Mouse (Mus musculus): Measurements from ENCODE around the gene Zmynd8. TPM values are rescaled to one million over a fixed set of nuclear protein-coding genes. Genes with fewer than 3 reads are reported as not detected.

Zmynd8 gene
- total and polyA plus RNA-seq, 2 experiments from 2014 or later, result 56.8 to 73.4 TPM

DNA sequence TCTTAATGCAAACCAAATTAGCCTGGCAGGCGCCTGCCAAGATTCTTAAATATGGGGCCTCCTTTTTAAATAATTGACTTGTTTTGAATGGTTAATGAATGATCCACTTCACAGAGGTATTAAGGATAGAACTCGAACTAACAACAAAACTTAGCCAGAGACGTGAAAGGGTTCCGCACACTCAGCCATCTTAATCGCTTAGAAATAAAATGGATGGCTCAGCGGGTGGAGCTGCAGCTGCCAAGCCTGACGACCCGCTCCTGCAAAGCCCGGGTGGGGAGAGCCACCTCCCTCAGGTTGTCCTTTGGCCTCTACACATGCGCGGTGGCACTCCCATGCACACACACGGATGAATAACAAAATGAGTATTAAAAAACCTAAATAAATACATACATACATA lies 70.0 kb downstream of the Zmynd8 start:
- no peak overlapping the region for H3K4me2 ChIP-seq (ENCODE audit: low read depth, low read length, poor library complexity, severe bottlenecking)
- H3K27me3 ChIP-seq (ENCODE audit: insufficient read depth, low read length), result no peaks in the 10 kb centered on the region
- no peak overlapping the region for H3K27ac ChIP-seq (ENCODE audit: low read depth, low read length)
- no peak overlapping the region for H3K4me3 ChIP-seq (ENCODE audit: low read depth, low read length)
- WGBS, result 48% methylated on average over 12 of the region's 12 CpGs
- ATAC-seq (ENCODE audit: low FRiP score) (no peak), DNase-seq (ENCODE audit: low spot score) (no peak)
- peaks cover 43% of the 10 kb centered on the region for H3K36me3 ChIP-seq (ENCODE audit: insufficient read depth, low read length)
- H3K4me1 ChIP-seq (ENCODE audit: insufficient read depth, low read length), result no peaks in the 10 kb centered on the region
- H3K9ac ChIP-seq (replicated peaks; ENCODE audit: low read length, poor library complexity, severe bottlenecking), result no peak overlapping the region
- no peaks in the 10 kb centered on the region for H3K9me3 ChIP-seq (ENCODE audit: low read length)
- no peak for TF ChIP-seq CTCF (IDR thresholded peaks at IDR 0.05)

DNA sequence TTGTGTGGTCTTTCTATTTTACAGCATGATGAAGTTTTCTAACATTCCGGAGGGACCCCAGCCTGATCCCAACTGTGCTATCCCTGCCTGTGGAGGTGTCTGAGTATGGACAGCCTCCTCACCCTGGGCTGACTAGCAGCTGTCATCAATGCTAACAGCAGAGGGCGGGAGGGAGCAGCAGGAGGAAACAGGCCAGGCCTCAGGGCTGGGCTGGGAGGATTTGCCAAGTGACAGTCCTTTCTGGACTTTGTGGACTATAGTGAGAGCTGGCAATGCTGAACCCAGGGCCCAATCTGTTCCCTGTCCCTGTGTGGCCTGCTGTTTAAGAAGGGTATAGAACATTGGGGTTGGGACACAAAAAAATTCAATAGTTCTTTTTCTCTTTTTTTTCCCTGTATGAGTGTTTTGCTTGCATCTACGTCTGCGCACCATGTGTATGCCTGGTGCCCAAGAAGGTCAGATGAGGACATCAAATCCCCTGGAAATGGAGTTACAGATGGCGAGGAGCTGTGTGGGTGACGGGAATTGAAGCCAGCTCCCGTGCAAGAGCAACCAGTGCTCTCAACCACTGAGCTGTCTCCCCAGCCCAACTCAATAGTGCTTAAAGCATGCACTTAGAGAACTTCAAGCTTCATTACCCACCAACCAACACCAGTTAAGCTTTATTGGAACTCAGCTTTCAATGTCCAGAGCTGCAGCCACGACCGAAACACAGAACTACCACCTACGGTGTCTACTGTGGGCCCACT lies 72.7 kb downstream of the Zmynd8 start:
- Histone ChIP-seq H3K27me3 (ENCODE audit: insufficient read depth, low read length) (no peaks in the 10 kb centered on the region), H3K9ac (replicated peaks; ENCODE audit: low read length, poor library complexity, severe bottlenecking) (no peak overlapping the region), H3K4me3 (ENCODE audit: low read depth, low read length) (no peak overlapping the region), H3K9me3 (ENCODE audit: low read length) (no peaks in the 10 kb centered on the region), H3K4me2 (ENCODE audit: low read depth, low read length, poor library complexity, severe bottlenecking) (no peak overlapping the region), H3K4me1 (ENCODE audit: insufficient read depth, low read length) (no peaks in the 10 kb centered on the region), H3K36me3 (ENCODE audit: insufficient read depth, low read length) (peaks cover 46% of the 10 kb centered on the region), H3K27ac (ENCODE audit: low read depth, low read length) (no peak overlapping the region)
- TF ChIP-seq CTCF (IDR thresholded peaks at IDR 0.05), result peak; percentile 82
- DNase-seq (ENCODE audit: low spot score) (peak; percentile 79), ATAC-seq (ENCODE audit: low FRiP score) (peak; percentile 59; the same call in 1 of the 2 replicates)
- WGBS, result 69% methylated on average over 10 of the region's 10 CpGs

DNA sequence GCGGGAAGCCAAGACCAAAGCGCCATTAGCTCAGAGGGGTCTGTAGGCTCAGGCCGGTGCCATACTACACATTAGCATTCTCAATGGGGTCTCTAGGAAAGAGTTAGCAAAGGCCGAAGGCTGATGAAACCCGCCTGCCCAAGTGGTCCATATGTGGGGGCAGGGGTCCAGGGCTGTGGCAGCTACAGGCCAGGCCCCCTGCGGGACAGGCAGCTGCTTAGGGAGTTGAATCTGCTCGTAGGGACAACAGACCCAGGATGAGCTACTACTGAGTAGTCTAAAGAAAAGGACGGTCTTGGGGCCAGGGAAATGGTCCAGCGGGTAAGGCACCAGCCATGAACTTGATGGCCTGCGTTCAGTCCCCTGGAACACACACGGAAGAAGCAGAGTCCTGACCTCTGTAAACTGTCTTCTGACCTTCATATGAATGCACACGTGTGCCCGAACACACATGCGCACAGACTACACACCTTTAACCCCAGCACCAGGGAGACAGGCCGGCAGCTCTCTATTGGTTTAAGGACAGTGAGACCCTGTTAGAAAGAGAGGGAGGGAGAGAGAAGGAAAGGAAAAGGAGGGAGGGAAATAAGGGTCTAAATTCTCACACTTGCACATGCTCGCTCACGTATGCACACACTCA lies 73.4 kb downstream of the Zmynd8 start:
- no peaks in the 10 kb centered on the region for H3K9me3 ChIP-seq (ENCODE audit: low read length)
- WGBS, result 85% methylated on average over 17 of the region's 17 CpGs
- no peaks in the 10 kb centered on the region for H3K4me1 ChIP-seq (ENCODE audit: insufficient read depth, low read length)
- H3K27me3 ChIP-seq (ENCODE audit: insufficient read depth, low read length), result no peaks in the 10 kb centered on the region
- ATAC-seq (ENCODE audit: low FRiP score) (no peak), DNase-seq (ENCODE audit: low spot score) (no peak)
- TF ChIP-seq CTCF (IDR thresholded peaks at IDR 0.05), result no peak
- H3K27ac ChIP-seq (ENCODE audit: low read depth, low read length), result no peak overlapping the region
- H3K9ac ChIP-seq (replicated peaks; ENCODE audit: low read length, poor library complexity, severe bottlenecking), result no peak overlapping the region
- H3K36me3 ChIP-seq (ENCODE audit: insufficient read depth, low read length), result peaks cover 43% of the 10 kb centered on the region
- H3K4me3 ChIP-seq (ENCODE audit: low read depth, low read length), result no peak overlapping the region
- H3K4me2 ChIP-seq (ENCODE audit: low read depth, low read length, poor library complexity, severe bottlenecking), result no peak overlapping the region

DNA sequence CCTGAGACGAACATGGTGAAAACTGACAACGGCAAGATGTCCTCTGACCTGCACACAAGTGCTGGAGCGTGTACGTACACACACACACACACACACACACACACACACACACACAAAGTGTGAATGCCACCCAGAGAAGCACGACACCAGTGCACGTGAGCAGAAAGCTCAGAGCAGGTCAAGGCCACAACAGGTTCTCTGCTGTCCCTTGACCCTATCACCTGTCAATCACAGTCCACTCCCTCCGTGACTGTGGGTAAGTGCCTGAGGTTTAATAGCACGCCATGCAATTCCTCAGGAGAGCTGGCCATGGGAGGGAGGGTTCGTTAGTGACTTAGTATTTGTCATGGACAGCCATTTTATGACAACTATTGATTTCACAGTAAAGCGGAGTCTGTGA lies 74.0 kb downstream of the Zmynd8 start:
- H3K4me3 ChIP-seq (ENCODE audit: low read depth, low read length), result no peak overlapping the region
- no peaks in the 10 kb centered on the region for H3K4me1 ChIP-seq (ENCODE audit: insufficient read depth, low read length)
- DNase-seq (ENCODE audit: low spot score), result no peak
- no peak overlapping the region for H3K27ac ChIP-seq (ENCODE audit: low read depth, low read length)
- no peak for ATAC-seq (ENCODE audit: low FRiP score)
- no peak overlapping the region for H3K9ac ChIP-seq (replicated peaks; ENCODE audit: low read length, poor library complexity, severe bottlenecking)
- H3K4me2 ChIP-seq (ENCODE audit: low read depth, low read length, poor library complexity, severe bottlenecking), result no peak overlapping the region
- 69% methylated on average over 10 of the region's 10 CpGs for WGBS
- H3K36me3 ChIP-seq (ENCODE audit: insufficient read depth, low read length), result peaks cover 42% of the 10 kb centered on the region
- no peaks in the 10 kb centered on the region for H3K9me3 ChIP-seq (ENCODE audit: low read length)
- H3K27me3 ChIP-seq (ENCODE audit: insufficient read depth, low read length), result no peaks in the 10 kb centered on the region
- TF ChIP-seq CTCF (IDR thresholded peaks at IDR 0.05), result no peak

DNA sequence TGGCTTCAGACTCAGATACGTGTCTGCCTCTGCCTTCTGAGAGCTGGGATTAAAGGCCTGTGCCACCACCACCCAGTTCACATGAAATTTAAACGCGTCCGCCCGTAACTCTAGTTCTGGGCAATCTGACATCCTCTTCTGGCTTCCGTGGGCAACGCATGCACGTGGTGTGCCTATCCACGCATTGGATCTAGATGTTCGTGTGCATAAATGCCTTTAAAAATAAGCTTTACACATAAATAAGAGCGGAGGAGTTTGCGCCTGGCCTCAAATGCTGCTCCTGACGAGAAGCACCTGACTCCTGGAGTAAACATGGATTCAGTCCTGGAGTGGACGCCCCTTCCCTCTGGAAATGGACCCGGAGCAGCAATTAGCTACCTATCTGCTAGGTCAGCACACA lies 76.3 kb downstream of the Zmynd8 start:
- no peak overlapping the region for H3K9ac ChIP-seq (replicated peaks; ENCODE audit: low read length, poor library complexity, severe bottlenecking)
- H3K4me3 ChIP-seq (ENCODE audit: low read depth, low read length), result no peak overlapping the region
- no peaks in the 10 kb centered on the region for H3K9me3 ChIP-seq (ENCODE audit: low read length)
- H3K36me3 ChIP-seq (ENCODE audit: insufficient read depth, low read length), result peaks cover 36% of the 10 kb centered on the region
- peak overlapping the region; percentile 38; the same call in 1 of the 2 replicates for H3K27ac ChIP-seq (ENCODE audit: low read depth, low read length)
- H3K27me3 ChIP-seq (ENCODE audit: insufficient read depth, low read length), result no peaks in the 10 kb centered on the region
- no peaks in the 10 kb centered on the region for H3K4me1 ChIP-seq (ENCODE audit: insufficient read depth, low read length)
- no peak overlapping the region for H3K4me2 ChIP-seq (ENCODE audit: low read depth, low read length, poor library complexity, severe bottlenecking)
- no peak for TF ChIP-seq CTCF (IDR thresholded peaks at IDR 0.05)
- 80% methylated on average over 15 of the region's 15 CpGs for WGBS
- ATAC-seq (ENCODE audit: low FRiP score), result no peak
- DNase-seq (ENCODE audit: low spot score), result no peak

DNA sequence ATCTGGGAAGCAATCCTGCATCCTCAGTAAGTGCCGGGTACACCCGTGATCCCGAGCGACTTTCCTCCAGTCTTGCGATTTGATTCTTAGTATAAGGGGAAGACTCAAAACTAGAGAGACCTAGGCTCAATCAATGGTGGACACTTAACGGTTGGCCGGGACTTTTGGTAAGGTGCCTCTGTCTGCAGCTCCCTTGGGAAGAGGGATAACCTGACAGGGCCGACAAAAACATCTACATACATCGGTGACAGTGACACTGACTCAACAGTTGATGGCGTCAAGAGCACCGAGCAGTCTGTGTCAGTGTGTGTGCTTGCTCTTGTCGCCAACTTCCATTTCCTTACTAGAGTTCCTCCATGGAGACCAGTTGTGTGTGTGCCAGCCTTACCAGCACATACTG lies 77.1 kb downstream of the Zmynd8 start:
- peaks cover 36% of the 10 kb centered on the region for H3K36me3 ChIP-seq (ENCODE audit: insufficient read depth, low read length)
- WGBS, result 90% methylated on average over 12 of the region's 12 CpGs

More for the DNA sequence above, 77.1 kb downstream of the Zmynd8 start:
- H3K4me2 ChIP-seq (ENCODE audit: low read depth, low read length, poor library complexity, severe bottlenecking), result no peak overlapping the region
- no peaks in the 10 kb centered on the region for H3K4me1 ChIP-seq (ENCODE audit: insufficient read depth, low read length)
- no peak overlapping the region for H3K4me3 ChIP-seq (ENCODE audit: low read depth, low read length)
- H3K9me3 ChIP-seq (ENCODE audit: low read length), result no peaks in the 10 kb centered on the region
- TF ChIP-seq CTCF (IDR thresholded peaks at IDR 0.05), result no peak
- no peak overlapping the region for H3K9ac ChIP-seq (replicated peaks; ENCODE audit: low read length, poor library complexity, severe bottlenecking)
- H3K27me3 ChIP-seq (ENCODE audit: insufficient read depth, low read length), result no peaks in the 10 kb centered on the region
- DNase-seq (ENCODE audit: low spot score) (no peak), ATAC-seq (ENCODE audit: low FRiP score) (no peak)
- no peak overlapping the region for H3K27ac ChIP-seq (ENCODE audit: low read depth, low read length)
